Mouse (Mus musculus): ENCODE results near the gene Flvcr2.

The Flvcr2 gene

GRCm38 (mm10) chr12:85736203-85736602 lies 10.1 kb upstream of the Flvcr2 start:
- DNase-seq = no peak

DNA sequence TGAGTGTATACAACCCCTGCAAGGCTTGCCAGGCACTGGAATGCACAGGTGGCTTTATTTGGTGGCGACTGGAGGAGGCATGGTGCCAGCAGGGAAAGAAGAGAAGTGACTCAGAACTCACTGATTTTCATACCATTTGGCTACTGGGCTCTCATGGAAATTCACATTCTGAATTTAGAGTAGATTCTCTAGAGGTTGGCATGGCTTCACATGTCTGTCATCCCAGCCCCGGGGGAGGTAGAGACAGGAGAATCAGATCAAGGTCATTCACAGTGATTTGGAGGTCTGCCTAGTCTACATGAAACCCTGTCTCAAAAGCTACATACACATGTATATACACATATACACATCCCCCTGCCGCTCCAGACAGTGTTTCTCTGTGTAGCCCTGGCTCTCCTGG lies 9.4 kb upstream of the Flvcr2 start:
- DNase-seq = no peak

- DNase-seq = no peak
Observed at GRCm38 (mm10) chr12:85746696-85747219, 419 bp downstream of the Flvcr2 start.

DNA sequence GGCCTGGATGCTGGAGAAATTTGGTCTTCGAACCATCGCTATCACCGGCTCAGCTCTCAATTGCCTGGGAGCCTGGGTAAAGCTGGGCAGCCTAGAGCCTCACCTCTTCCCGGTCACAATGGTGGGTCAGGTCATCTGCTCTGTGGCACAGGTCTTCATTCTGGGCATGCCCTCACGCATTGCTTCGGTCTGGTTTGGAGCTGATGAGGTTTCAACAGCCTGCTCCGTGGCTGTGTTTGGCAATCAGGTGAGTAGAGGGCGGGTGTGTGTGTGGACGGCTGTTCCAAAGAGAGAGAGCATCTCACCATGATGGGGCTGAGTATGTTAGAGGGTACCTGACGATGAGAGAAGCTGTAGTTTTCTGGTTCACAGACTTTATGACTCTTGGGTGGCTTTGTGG lies 1.0 kb downstream of the Flvcr2 start:
- DNase-seq = no peak

DNA sequence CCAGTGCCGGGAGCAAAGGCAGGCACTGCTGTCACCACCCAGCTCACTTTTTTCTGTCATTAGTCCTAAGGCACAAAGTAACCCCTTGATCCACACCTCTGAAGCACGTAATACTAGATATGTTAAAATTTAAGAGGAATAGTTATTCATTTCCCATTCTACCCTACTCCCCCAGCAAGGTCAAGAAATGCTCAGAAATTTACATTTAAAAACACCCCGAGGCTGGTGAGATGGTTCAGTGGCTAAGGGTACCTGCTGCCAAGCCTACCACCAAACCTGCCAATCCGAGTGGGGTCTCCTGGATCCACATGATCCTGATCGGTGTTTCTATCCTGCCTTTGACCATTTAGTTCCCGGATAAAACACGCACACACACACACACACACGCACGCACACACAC lies 3.5 kb downstream of the Flvcr2 start:
- no peak for DNase-seq

DNA sequence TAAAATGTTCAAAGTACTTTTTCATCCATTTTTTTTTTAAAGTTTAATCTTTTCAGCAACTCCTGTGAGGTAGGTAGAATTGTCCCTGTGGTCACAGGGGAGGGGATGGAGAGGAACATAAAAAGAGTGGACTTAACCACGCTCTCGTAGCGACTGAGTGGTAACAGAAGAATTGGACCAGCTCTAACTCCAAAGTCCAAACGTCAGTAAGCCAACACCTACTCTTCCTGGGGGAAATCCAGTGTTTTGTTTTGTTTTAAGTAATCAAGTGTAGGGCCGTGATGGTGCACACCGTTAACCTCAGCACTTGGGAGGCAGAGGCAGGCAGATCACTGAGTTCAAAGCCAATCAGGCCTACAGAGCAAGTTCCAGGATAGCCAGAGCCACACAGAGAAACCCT lies 5.8 kb downstream of the Flvcr2 start:
- no peak for DNase-seq

DNA sequence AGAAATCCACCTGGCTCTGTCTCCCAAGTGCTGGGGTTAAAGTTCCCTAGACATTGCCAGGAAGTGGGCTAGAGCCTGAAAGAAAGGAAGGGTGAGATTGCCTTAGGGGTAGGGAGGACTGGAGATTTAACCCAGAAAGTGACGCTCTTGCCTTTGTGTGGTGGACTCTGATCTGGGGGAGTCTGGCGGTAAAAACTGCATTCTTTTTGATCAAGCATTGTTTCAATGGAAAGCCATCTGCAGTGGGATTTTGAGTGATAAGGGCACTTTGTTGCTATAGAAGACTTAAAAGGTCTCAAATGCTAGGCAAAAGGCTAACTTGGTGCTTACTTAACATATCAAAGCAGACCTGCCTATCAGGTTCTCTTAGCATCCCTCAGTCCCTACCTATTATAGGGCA lies 6.9 kb downstream of the Flvcr2 start:
- DNase-seq = no peak

- DNase-seq = no peak
Observed at GRCm38 (mm10) chr12:85754611-85755265, 8.4 kb downstream of the Flvcr2 start.

GRCm38 (mm10) chr12:85756455-85756854 lies 10.1 kb downstream of the Flvcr2 start:
- no peak for DNase-seq

DNA sequence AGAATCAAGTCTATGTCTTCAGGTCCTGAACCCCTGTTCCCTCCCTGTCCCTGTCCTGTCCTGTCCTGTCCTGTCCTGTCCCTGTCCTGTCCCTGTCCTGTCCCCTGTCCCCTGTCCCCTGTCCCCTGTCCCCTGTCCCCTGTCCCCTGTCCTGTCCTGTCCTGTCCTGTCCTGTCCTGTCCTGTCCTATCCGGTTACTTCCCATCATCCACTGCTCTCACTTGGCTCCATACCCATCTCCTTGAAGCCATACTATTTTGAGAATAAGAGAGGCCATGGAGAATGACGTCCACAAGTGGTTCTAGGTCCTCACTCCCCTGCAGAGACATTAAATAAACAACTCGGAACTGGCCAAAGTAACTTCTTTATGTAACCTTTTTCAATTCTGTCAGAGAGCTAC lies 10.7 kb downstream of the Flvcr2 start:
- no peak for DNase-seq

- no peak for DNase-seq
Observed at GRCm38 (mm10) chr12:85758741-85759140, 12.4 kb downstream of the Flvcr2 start.

GRCm38 (mm10) chr12:85761471-85761870 lies 15.1 kb downstream of the Flvcr2 start:
- DNase-seq = no peak

DNA sequence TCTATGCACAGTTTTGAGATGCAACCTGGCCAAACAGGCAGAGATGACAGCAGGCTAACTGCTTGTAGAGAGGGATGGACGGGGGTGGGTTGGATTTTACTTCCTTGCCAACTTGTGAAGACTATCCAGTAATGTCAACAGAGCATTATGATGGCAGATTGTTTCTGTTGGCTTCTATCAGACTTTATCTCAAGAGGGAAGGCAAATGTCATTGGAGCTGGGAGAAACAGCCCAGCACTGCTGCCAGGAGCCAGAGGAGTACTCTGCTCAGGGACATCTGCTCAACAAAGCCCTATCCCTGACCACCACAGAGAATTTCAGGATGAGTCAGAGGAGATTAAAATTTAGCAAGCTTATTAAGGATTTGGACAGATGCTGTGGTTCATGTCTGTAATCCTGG lies 18.3 kb downstream of the Flvcr2 start:
- DNase-seq = no peak

- no peak for DNase-seq
Observed at GRCm38 (mm10) chr12:85766287-85766686, 19.9 kb downstream of the Flvcr2 start.

- peak; percentile 6 for DNase-seq
Observed at GRCm38 (mm10) chr12:85767750-85768149, 21.4 kb downstream of the Flvcr2 start.

- DNase-seq = no peak
Observed at GRCm38 (mm10) chr12:85771356-85771755, 25.0 kb downstream of the Flvcr2 start.

GRCm38 (mm10) chr12:85778962-85779361 lies 32.6 kb downstream of the Flvcr2 start:
- no peak for DNase-seq

- DNase-seq = no peak
Observed at GRCm38 (mm10) chr12:85779707-85780106, 33.4 kb downstream of the Flvcr2 start.

DNA sequence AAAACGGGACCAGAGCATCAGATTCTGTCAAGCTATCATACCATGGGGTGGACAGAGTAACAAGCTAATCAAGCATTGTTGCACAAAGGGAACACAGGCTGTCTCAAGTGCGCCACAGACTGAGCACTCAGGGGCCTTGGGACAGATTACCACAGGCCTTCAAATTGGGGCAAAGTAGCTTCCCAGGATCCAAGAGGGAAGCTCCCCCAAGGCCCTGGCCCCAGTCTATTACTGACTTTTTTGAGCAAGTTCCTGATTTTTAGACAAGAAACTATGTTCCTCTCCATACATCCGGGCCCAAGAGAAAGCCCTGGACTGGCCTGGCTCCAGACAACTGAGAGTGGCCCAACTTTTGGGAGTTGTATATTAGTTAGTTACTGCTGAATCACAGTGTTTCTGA lies 35.3 kb downstream of the Flvcr2 start:
- DNase-seq = no peak

DNA sequence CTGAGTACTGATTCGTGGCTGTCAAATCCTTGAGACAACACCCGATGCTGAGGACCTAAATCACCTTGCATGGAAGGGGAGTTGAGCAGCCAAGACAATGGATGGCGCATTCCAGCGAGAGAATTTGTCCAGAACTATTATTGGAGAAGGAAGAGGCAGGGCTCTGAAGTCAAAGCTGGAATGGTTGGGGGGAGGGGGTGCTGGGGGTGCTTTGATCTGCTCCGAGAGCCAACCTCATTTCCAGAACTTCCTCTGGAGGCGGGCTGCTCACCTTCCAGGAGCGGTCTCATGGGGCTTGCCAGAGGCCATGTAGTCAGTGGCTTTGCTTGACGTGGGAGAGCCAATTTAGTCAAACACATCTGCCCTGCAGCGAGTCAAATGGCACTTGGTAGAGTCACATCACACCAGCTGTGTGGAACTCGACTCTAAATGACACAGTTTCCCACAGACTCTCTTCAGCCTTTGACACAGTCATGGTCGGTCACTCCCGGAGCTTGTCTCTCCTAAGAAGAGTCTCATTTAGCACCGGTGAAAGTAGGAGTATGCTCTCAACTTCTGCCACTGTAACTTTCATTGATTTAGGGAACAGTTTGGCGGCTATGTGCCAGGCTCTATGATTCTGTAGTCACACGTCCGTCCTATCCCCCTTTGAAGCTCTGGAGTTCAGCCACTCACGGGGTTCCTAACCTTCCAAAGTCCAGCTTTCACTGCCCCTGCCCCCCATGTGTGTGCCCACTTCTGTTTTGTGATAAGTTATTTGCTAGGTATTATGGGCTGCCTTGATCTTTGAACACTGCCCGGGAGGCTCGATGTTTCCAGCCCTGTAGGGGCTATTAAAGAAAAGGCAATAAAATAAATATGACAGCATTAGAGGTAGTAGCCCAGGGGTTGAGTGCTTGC lies 38.8 kb downstream of the Flvcr2 start:
- DNase-seq = no peak

GRCm38 (mm10) chr12:85792158-85792557 lies 45.8 kb downstream of the Flvcr2 start:
- DNase-seq = no peak

GRCm38 (mm10) chr12:85792821-85793346 lies 46.5 kb downstream of the Flvcr2 start:
- DNase-seq = peak; percentile 8

- DNase-seq = no peak
Observed at GRCm38 (mm10) chr12:85794094-85794493, 47.8 kb downstream of the Flvcr2 start.

DNA sequence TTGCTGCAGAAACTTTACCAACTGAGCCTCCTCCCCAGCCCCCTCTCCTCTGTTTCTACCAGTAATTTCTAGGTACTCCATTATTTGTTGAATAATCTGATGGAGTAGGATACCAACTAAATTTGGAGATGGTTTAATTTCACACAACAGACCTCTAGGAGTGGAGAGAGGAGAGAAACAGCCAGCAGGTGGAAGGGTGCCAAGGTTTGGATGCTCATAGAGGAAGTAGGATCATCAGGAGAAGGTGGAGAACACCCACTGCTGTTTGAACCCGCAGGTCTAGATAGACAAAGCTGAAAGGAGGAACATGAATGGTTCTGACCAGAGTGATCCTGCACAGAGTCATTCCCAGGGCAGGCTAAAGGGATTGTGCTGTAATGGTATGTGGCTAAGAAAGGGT lies 49.2 kb downstream of the Flvcr2 start:
- DNase-seq = no peak

All from right cerebral cortex, postnatal 4 days (tissue).